Mouse (Mus musculus) C2C12 (cell line): ENCODE data around the gene Slc28a3.

ENCODE experiments used
- CEBPB ChIP-seq: IDR thresholded peaks from one replicate; pipeline ENCODE4 v1.6.1; 2011; ENCODE audit warnings: low read depth, mild to moderate bottlenecking, control low read depth, moderate library complexity
- CTCF ChIP-seq: IDR thresholded peaks from one replicate; pipeline ENCODE4 v1.5.1; 2011; ENCODE audit not compliant: control insufficient read depth, insufficient read depth, insufficient read length
- MYOD1 ChIP-seq: IDR thresholded peaks from one replicate; pipeline ENCODE4 v1.6.1; 2011; ENCODE audit warnings: low read depth; ENCODE audit not compliant: control insufficient read depth, insufficient read length
- MYOG ChIP-seq: IDR thresholded peaks from one replicate; pipeline ENCODE4 v1.6.1; 2011; ENCODE audit not compliant: control insufficient read depth, insufficient read length; ENCODE audit errors: extremely low read depth
- USF1 ChIP-seq: IDR thresholded peaks from one replicate; pipeline ENCODE4 v1.6.1; 2011; ENCODE audit warnings: low read depth, mild to moderate bottlenecking, control low read depth, moderate library complexity

DNA sequence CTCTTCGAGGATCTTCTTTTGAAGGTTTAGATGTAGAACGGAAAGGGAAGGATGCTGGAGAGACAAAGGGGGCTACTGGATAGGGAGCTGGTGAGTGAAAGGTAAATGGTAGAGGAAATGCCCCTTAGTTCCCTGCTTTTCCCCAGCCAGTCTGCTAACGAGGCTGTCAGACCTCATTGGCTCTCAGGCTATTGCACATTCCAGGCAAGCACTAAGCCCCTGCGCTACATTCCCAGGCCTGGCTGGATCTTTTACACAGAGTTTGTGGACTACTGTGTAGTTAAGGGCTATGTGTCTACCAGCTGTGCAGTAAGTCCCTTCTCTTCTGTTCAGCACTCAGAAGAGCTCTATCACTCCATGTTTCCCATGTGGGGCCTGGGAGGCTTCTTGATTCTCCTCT lies 72.3 kb downstream of the Slc28a3 start:
- no peak for TF ChIP-seq CTCF
- TF ChIP-seq USF1, result no peak
- TF ChIP-seq MYOD1, result no peak
- no peak for TF ChIP-seq MYOG
- no peak for TF ChIP-seq CEBPB
